Mouse (Mus musculus) thymus, adult 2 months (tissue): Measurements from ENCODE around the gene Vwa3b.

Experiments used
- CTCF ChIP-seq: fragments of 200-500 bp; IDR thresholded peaks from 2 replicates; pipeline ENCODE4 v1.5.1; 2012; ENCODE audit warnings: mild to moderate bottlenecking, control low read depth, low read length, moderate library complexity, borderline replicate concordance; ENCODE audit not compliant: control insufficient read depth, poor library complexity, insufficient read depth; ENCODE audit errors: extremely low read depth
- POLR2A ChIP-seq: fragments of 200-500 bp; IDR thresholded peaks from 2 replicates; pipeline ENCODE4 v1.6.1; 2012; ENCODE audit warnings: mild to moderate bottlenecking, low read length, control low read depth, moderate library complexity; ENCODE audit not compliant: control insufficient read depth, poor library complexity, insufficient read depth; ENCODE audit errors: extremely low read depth

- TF ChIP-seq CTCF (no peak), POLR2A (no peak)
Observed at GRCm38 (mm10) chr1:37049159-37049558, 22.8 kb downstream of the Vwa3b start.
